Mouse (Mus musculus): ENCODE measurements around the gene Clec16a. TPM values are rescaled to one million over a fixed set of nuclear protein-coding genes. Genes with fewer than 3 reads are reported as not detected.

The Clec16a gene
- polyA plus RNA-seq, 1 experiment: 23.0 TPM

DNA sequence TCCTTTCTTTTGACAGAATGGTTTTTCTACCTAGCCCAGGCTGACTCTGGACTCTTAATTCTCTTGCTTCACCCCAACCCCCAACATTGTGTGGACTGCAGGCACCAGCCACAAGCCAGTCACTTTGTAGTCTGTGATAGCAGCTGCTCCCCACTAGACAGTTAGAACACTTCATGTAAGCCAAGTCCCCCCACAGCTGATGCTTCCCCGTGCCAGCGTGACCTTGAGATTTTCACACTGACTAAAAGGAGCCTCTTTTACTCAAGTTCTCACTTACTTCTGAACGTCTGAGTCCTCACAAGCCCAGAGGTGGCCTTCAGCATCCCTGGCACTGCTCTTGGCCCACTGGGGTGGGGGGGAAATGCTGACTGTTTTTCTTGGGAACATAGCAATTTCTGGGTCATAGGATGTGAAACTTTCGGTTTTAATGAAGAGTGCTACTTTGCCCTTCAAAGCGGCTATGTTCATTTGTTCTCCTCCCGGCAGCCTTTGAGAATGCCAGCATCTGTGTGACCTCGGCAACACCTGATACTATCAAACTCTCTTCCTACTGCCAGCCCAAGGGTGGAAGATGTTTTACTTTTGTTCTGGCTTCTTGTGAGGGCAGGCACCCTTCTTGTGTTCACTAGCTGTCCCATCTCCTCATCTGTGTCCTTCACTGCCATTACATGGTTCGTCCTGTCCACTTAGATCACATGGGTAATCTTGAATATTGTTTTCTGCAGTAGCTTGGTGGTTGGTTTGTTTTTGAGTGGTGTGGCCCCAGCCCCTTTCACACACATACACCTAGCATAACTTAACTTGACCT is 138.3 kb downstream of the Clec16a start:
- no peak for TF ChIP-seq POLR2A (IDR thresholded peaks at IDR 0.05; ENCODE audit: low read depth, low read length)
- TF ChIP-seq CTCF (IDR thresholded peaks at IDR 0.05; ENCODE audit: borderline replicate concordance, insufficient read depth, low read length): no peak
- Histone ChIP-seq H3K27ac (ENCODE audit: insufficient read depth, low read length) (no peak overlapping the region), H3K4me1 (ENCODE audit: control insufficient read depth, insufficient read depth, low read length) (no peaks in the 10 kb centered on the region), H3K4me3 (ENCODE audit: insufficient read depth, low read length) (no peak overlapping the region)

DNA sequence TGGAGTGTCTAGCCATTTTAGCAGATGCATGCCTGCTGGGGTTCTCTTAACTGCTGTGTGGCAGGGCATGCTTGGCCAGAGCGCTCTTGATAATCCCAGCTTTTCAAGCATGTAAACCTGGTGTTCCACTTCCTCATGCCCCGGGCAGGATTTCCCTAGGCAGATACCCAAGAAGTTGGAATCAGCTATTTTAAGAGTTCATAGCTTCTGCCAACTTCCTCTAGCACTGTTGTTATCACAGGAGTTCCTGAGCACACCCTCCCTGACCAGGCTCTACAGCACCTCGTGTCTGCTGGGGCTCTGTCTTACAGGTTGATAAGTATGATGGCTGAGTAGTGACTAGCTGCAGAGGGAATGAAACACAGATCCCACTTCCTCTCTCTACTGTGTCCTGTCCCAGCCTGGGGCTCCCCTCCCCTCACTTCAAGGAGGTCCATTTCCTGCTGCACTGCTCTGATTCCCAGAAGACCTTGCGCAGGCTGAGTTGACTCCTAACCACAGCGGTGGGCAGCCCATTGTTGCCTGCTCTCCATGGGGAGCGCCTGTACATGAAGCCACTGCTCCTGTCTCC is 144.7 kb downstream of the Clec16a start:
- H3K4me1 ChIP-seq (ENCODE audit: control insufficient read depth, insufficient read depth, low read length): no peaks in the 10 kb centered on the region
- no peak overlapping the region for H3K4me3 ChIP-seq (ENCODE audit: insufficient read depth, low read length)
- no peak overlapping the region for H3K27ac ChIP-seq (ENCODE audit: insufficient read depth, low read length)
- TF ChIP-seq POLR2A (IDR thresholded peaks at IDR 0.05; ENCODE audit: low read depth, low read length) (no peak), CTCF (IDR thresholded peaks at IDR 0.05; ENCODE audit: borderline replicate concordance, insufficient read depth, low read length) (no peak)

DNA sequence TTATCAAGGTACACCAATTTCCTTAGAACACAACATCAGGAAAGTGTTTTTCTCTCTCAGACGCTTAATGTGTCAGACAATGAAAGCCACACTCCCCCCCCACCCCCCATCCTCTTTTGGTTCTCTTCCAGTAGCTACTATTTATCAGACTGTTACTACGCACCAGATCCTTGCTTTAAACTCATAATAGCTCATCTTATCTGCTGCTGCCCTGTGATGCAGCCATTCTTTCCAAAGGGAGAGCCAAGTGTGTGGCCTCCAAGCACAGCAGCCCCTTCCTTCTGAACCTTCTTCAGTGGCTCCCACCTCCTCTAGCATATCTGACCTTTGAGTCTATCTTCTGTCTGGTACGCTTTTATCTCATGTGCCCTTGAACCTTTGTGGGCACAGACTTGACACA is 145.3 kb downstream of the Clec16a start:
- Histone ChIP-seq H3K4me3 (ENCODE audit: insufficient read depth, low read length) (no peak overlapping the region), H3K27ac (ENCODE audit: insufficient read depth, low read length) (no peak overlapping the region), H3K4me1 (ENCODE audit: control insufficient read depth, insufficient read depth, low read length) (no peaks in the 10 kb centered on the region)
- TF ChIP-seq POLR2A (IDR thresholded peaks at IDR 0.05; ENCODE audit: low read depth, low read length) (no peak), CTCF (IDR thresholded peaks at IDR 0.05; ENCODE audit: borderline replicate concordance, insufficient read depth, low read length) (no peak)

- TF ChIP-seq CTCF (IDR thresholded peaks at IDR 0.05; ENCODE audit: borderline replicate concordance, insufficient read depth, low read length) (no peak), POLR2A (IDR thresholded peaks at IDR 0.05; ENCODE audit: low read depth, low read length) (no peak)
- Histone ChIP-seq H3K27ac (ENCODE audit: insufficient read depth, low read length) (no peak overlapping the region), H3K4me3 (ENCODE audit: insufficient read depth, low read length) (no peak overlapping the region), H3K4me1 (ENCODE audit: control insufficient read depth, insufficient read depth, low read length) (no peaks in the 10 kb centered on the region)
Measured at GRCm38 (mm10) chr16:10691705-10692104, 146.6 kb downstream of the Clec16a start.

DNA sequence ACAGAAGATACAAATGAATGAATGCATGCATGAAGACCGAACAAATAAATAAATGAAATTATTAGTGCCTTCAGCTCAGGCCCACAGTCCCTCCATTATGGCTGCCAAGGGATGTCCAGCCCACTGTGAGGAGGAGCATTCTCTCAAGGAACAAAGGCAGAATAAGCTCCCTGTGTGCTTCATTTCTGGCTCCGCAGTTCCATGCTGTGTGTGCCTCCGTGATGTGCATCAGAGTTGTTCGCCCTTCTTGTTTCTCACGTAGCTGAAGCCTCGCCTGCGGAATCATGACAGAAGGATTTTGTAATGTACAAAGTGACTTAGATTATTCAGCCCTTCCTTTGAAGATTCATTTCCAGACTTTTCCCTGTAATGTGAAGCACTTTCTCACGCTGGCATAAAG is 147.7 kb downstream of the Clec16a start:
- H3K4me3 ChIP-seq (ENCODE audit: insufficient read depth, low read length): no peak overlapping the region
- H3K4me1 ChIP-seq (ENCODE audit: control insufficient read depth, insufficient read depth, low read length): no peaks in the 10 kb centered on the region
- no peak for TF ChIP-seq CTCF (IDR thresholded peaks at IDR 0.05; ENCODE audit: borderline replicate concordance, insufficient read depth, low read length)
- TF ChIP-seq POLR2A (IDR thresholded peaks at IDR 0.05; ENCODE audit: low read depth, low read length): no peak
- H3K27ac ChIP-seq (ENCODE audit: insufficient read depth, low read length): no peak overlapping the region

DNA sequence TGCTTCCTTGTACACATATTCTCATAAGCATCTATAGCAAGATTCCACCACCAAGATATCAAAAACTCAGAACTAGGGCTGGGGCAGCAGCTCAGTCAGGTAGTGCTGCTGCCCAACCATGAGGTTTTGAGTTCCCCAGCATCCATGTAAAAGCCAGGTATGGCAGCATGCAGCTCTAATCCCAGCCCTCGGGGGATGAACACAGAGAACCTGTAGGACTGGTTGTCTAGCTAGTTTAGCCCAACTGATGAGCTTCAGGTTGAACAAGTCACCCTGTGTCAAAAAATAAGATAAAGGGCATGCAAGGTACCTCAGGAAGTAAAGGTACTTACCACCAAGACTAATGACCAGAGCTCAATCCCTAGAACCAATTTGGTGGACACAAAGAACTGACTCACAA is 148.3 kb downstream of the Clec16a start:
- Histone ChIP-seq H3K4me3 (ENCODE audit: insufficient read depth, low read length) (no peak overlapping the region), H3K27ac (ENCODE audit: insufficient read depth, low read length) (no peak overlapping the region), H3K4me1 (ENCODE audit: control insufficient read depth, insufficient read depth, low read length) (no peaks in the 10 kb centered on the region)
- TF ChIP-seq POLR2A (IDR thresholded peaks at IDR 0.05; ENCODE audit: low read depth, low read length): no peak

DNA sequence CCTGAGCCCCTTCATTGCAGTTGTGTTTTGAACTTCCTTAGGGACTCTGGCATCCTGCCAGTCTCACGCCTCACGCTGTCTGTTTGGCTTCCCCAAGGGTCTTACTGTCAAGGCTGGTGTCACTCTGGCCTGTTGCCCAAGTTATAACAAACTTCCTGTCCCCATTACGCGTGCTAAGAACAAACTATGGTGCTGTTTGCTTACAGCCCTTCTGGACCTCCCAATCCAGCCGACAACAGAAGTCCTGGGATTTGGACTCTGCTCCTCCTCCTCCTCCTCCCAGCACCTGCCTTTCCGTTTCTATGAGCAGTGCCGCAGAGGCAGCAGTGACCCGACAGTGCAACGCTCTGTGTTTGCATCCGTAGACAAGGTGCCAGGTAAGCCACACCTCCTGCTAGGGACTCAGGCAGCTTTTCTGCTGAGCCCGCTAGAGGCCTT is 149.3 kb downstream of the Clec16a start:
- Histone ChIP-seq H3K4me1 (ENCODE audit: control insufficient read depth, insufficient read depth, low read length) (no peaks in the 10 kb centered on the region), H3K27ac (ENCODE audit: insufficient read depth, low read length) (no peak overlapping the region), H3K4me3 (ENCODE audit: insufficient read depth, low read length) (no peak overlapping the region)
- TF ChIP-seq CTCF (IDR thresholded peaks at IDR 0.05; ENCODE audit: borderline replicate concordance, insufficient read depth, low read length): no peak
- no peak for TF ChIP-seq POLR2A (IDR thresholded peaks at IDR 0.05; ENCODE audit: low read depth, low read length)

DNA sequence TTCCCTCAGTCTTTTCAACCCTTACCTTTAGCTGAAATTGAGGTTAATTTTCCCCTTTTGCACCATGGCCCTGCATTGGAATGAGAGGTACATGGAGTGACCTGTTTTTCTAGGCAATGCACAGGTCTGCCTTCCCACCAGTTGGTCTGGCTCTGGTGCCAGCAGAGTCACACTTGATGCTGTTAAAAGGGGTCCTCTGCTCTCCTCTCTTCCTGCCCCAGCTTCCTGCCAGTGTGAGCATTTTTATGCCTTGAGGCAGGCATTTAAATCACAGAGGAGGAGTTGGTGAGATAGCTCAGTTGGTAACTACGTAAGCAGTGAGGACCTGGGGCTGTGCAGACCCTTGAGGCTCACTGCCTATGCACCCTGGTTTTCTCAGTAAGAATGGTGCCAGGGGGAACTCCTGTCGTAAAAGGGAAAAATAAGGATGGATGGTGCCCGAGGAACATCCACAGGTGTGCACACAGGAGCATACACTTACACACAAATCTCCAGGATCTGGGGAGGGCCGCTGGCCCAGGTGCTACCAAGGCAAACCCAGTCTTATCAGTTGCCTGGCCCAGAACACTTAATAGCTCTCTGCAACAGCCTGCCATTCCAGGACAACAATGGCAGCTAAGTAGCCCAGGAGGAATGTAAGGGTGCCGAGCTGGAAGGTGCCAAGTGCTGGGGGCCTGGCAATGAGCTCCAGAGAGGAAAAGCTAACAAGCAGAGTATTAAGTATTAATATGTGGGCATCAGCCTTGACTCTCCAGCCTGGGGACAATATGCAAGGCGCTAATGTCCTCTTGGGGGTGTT is 152.9 kb downstream of the Clec16a start:
- no peak overlapping the region for H3K4me3 ChIP-seq (ENCODE audit: insufficient read depth, low read length)
- no peak overlapping the region for H3K27ac ChIP-seq (ENCODE audit: insufficient read depth, low read length)
- no peaks in the 10 kb centered on the region for H3K4me1 ChIP-seq (ENCODE audit: control insufficient read depth, insufficient read depth, low read length)
- TF ChIP-seq POLR2A (IDR thresholded peaks at IDR 0.05; ENCODE audit: low read depth, low read length) (no peak), CTCF (IDR thresholded peaks at IDR 0.05; ENCODE audit: borderline replicate concordance, insufficient read depth, low read length) (no peak)

- Histone ChIP-seq H3K4me3 (ENCODE audit: insufficient read depth, low read length) (no peak overlapping the region), H3K4me1 (ENCODE audit: control insufficient read depth, insufficient read depth, low read length) (peaks cover 5% of the 10 kb centered on the region; the same call in 1 of the 2 replicates), H3K27ac (ENCODE audit: insufficient read depth, low read length) (no peak overlapping the region)
- TF ChIP-seq CTCF (IDR thresholded peaks at IDR 0.05; ENCODE audit: borderline replicate concordance, insufficient read depth, low read length): no peak
Measured at GRCm38 (mm10) chr16:10699316-10699715, 154.2 kb downstream of the Clec16a start.

DNA sequence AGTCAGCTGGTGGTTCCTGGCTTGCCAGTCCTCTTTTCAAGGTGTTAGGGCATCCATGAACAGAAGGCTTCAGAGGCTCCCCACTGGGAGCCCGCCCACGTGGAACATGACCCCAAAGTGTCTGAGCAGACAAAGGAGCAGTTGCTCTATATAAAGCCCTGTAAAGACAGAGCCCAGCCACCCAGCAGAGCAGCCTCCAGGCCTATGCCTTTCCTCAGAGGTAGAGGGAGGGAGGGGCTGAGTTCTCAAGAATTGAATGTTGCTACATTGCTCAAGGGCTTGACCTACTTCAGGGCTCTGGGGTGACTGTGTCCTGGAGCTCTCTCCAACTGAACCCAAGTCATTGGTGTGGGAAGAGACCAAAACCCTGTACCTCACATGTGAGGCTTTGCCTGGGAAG is 155.0 kb downstream of the Clec16a start:
- Histone ChIP-seq H3K4me1 (ENCODE audit: control insufficient read depth, insufficient read depth, low read length) (peaks cover 5% of the 10 kb centered on the region; the same call in 1 of the 2 replicates), H3K4me3 (ENCODE audit: insufficient read depth, low read length) (no peak overlapping the region), H3K27ac (ENCODE audit: insufficient read depth, low read length) (no peak overlapping the region)
- TF ChIP-seq CTCF (IDR thresholded peaks at IDR 0.05; ENCODE audit: borderline replicate concordance, insufficient read depth, low read length): no peak
- TF ChIP-seq POLR2A (IDR thresholded peaks at IDR 0.05; ENCODE audit: low read depth, low read length): no peak
